Mouse (Mus musculus) intestine, embryonic 14.5 days (tissue): ENCODE measurements around the gene Mvp. TPM values are rescaled to one million over a fixed set of nuclear protein-coding genes. Genes with fewer than 3 reads are reported as not detected.

Source experiments
- ATAC-seq: fragments of 200-750 bp; cut with Nextera tagmentation; replicated peaks from 2 replicates; pipeline ENCODE4 v1.8.0; 2017; ENCODE audit warnings: low read depth, moderate number of reproducible peaks, moderate TSS enrichment, moderate library complexity; ENCODE audit not compliant: low FRiP score, low TSS enrichment
- DNase-seq: peaks from one replicate; pipeline ENCODE4 v3.0.0-alpha.2; 2018; ENCODE audit warnings: low spot score
- H3K27ac ChIP-seq: fragments of 300-500 bp; sonication (generic); 2 replicates; pipeline ENCODE4 v1.5.1; 2014; ENCODE audit warnings: low read depth, mild to moderate bottlenecking, control low read depth
- H3K27me3 ChIP-seq: fragments of 300-500 bp; sonication (generic); replicated peaks from 2 replicates; pipeline ENCODE4 v1.6.1; 2014; ENCODE audit warnings: low read length, control low read depth; ENCODE audit not compliant: control insufficient read depth, insufficient read depth
- H3K36me3 ChIP-seq: fragments of 300-500 bp; sonication (generic); 2 replicates; pipeline ENCODE4 v1.6.1; 2014; ENCODE audit warnings: low read length, control low read depth; ENCODE audit not compliant: control insufficient read depth, insufficient read depth
- H3K4me1 ChIP-seq: fragments of 300-500 bp; sonication (generic); replicated peaks from 2 replicates; pipeline ENCODE4 v1.6.1; 2014; ENCODE audit warnings: low read length, control low read depth, mixed read lengths; ENCODE audit not compliant: control insufficient read depth, insufficient read depth
- H3K4me2 ChIP-seq: fragments of 300-500 bp; sonication (generic); 2 replicates; pipeline ENCODE4 v1.6.1; 2014; ENCODE audit warnings: low read length
- H3K4me3 ChIP-seq: fragments of 300-500 bp; sonication (generic); 2 replicates; pipeline ENCODE4 v1.5.1; 2014; ENCODE audit warnings: low read depth, low read length, control low read depth, mixed read lengths
- H3K9ac ChIP-seq: fragments of 300-500 bp; sonication (generic); 2 replicates; pipeline ENCODE4 v1.6.1; 2014; ENCODE audit warnings: mild to moderate bottlenecking, low read length
- H3K9me3 ChIP-seq: fragments of 300-500 bp; sonication (generic); 2 replicates; pipeline ENCODE4 v1.6.1; 2016; ENCODE audit warnings: low read length, control low read depth; ENCODE audit not compliant: control insufficient read depth
- WGBS: fragments of 180-500 bp; shearing (Covaris S2); extraction: QIAGEN DNeasy Blood & Tissue Kit; methylation state at CpG from one replicate; pipeline ENCODE4 v1.1.7; 2014; 5-methylcytosine and 5-hydroxymethylcytosine counted together
- polyA plus RNA-seq: library from polyadenylated mRNA; unstranded; fragments of >200 nt; fragmentation: Nextera tagmentation; extraction: Ambion mirVana; gene quantifications from 2 replicates; pipeline ENCODE4 v1.2.1, GENCODE M21; 2014

Mvp gene
- polyA plus RNA-seq, 1 experiment from 2014 or later, result 29.6 TPM

DNA sequence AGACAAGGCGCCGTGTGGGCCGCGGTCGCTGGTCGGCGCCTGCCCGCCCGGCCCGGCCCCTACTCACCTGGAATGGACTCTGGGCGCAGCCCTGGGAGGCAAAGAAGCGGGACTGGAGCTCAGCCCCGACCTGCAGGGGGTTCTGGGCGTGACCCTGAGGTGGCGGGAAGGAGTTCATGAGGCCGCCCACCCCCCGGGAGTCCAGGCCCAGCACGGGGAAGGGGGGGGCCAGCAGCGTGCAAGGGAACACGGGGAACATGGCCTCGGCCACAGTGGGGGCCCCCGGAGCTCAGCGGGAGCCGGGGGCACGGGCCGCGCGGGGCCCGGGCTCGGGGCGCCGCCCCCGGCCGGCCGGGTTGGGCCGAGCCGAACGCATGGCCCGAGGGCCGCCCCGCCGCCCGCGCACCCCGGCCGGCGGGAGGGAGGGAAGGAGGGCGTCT, 11.8 kb upstream of the Mvp start:
- under 1% methylated on average over 24 of the region's 48 CpGs for WGBS
- peaks cover 60% of the 10 kb centered on the region for H3K36me3 ChIP-seq
- H3K4me1 ChIP-seq, result peaks cover 37% of the 10 kb centered on the region

GRCm38 (mm10) chr7:127025556-127026160, 11.2 kb upstream of the Mvp start:
- peaks cover 37% of the 10 kb centered on the region for H3K4me1 ChIP-seq
- no peaks in the 10 kb centered on the region for H3K9me3 ChIP-seq
- peaks cover 54% of the 10 kb centered on the region for H3K36me3 ChIP-seq
- DNase-seq (peak; percentile 78), ATAC-seq (no peak)
- peak overlapping the region; percentile 98 for H3K27ac ChIP-seq
- no peaks in the 10 kb centered on the region for H3K27me3 ChIP-seq
- WGBS, result under 1% methylated on average over 62 of the region's 65 CpGs
- peak overlapping the region; percentile 91 for H3K4me3 ChIP-seq
- peak overlapping the region; percentile 99 for H3K4me2 ChIP-seq
- peak overlapping the region; percentile 98 for H3K9ac ChIP-seq

More for the DNA sequence above, 11.8 kb upstream of the Mvp start:
- Histone ChIP-seq H3K4me3 (peak overlapping the region; percentile 91), H3K9me3 (no peaks in the 10 kb centered on the region), H3K27me3 (no peaks in the 10 kb centered on the region), H3K4me2 (peak overlapping the region; percentile 99), H3K9ac (peak overlapping the region; percentile 98), H3K27ac (peak overlapping the region; percentile 98)
- peak; percentile 88 for DNase-seq
- ATAC-seq, result peak; percentile 44

DNA sequence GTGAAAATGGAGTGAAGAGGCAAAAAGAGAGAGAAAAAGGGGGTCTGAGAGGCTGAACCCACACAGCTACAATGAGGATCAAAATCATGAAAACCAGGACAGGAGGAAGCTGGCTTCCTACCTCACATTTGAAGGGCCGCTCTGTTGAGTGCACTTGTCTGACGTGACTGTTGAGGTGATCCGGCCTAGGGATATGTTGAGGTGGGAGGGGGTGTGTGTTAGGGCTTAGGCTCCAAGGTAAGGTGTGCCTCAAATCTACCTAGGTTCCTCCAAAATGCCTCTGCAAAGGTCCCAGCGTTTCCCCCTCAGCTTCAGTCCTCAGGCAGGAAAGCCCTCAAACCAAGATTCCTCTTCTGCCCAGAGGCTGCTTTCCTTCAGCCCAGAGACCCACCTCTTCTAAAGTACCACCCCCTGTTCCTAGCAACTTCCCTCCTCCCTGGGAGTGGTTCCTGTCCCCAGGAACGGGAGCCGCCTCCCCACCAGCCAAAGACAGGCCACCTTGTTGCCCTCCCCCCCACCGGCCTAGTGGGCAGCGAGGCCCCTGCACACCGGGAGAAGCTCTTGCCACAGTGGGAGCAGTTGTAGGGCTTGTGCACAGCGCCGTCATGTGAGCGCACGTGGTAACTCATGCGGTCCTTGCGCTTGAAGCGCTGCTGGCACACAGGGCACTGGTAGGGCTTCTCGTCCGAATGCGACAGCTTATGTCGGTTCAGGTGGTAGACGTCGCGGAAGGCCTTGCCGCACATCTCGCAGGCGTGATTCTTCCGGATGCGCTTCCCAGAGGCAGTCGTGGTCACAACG, 10.5 kb upstream of the Mvp start:
- Histone ChIP-seq H3K4me3 (peak overlapping the region; percentile 91), H3K36me3 (peaks cover 47% of the 10 kb centered on the region), H3K27ac (peak overlapping the region; percentile 98), H3K9ac (peak overlapping the region; percentile 98), H3K4me2 (peak overlapping the region; percentile 99), H3K4me1 (peaks cover 41% of the 10 kb centered on the region), H3K27me3 (no peaks in the 10 kb centered on the region), H3K9me3 (no peaks in the 10 kb centered on the region)
- DNase-seq, result peak; percentile 86
- 1% methylated on average over 30 of the region's 30 CpGs for WGBS
- peak; percentile 7; the same call in 1 of the 2 replicates for ATAC-seq

- H3K27me3 ChIP-seq, result no peaks in the 10 kb centered on the region
- H3K4me3 ChIP-seq, result peak overlapping the region; percentile 91
- H3K9me3 ChIP-seq, result no peaks in the 10 kb centered on the region
- H3K36me3 ChIP-seq, result peaks cover 39% of the 10 kb centered on the region
- peaks cover 46% of the 10 kb centered on the region for H3K4me1 ChIP-seq
- H3K4me2 ChIP-seq, result peak overlapping the region; percentile 99
- ATAC-seq (no peak), DNase-seq (peak; percentile 53)
- peak overlapping the region; percentile 98 for H3K27ac ChIP-seq
- 22% methylated on average over 19 of the region's 19 CpGs for WGBS
- H3K9ac ChIP-seq, result peak overlapping the region; percentile 98
Observed at GRCm38 (mm10) chr7:127023896-127024690, 9.7 kb upstream of the Mvp start.

- peak overlapping the region; percentile 91 for H3K4me3 ChIP-seq
- peaks cover 51% of the 10 kb centered on the region for H3K4me1 ChIP-seq
- H3K27ac ChIP-seq, result no peak overlapping the region
- H3K4me2 ChIP-seq, result peak overlapping the region; percentile 99
- no peaks in the 10 kb centered on the region for H3K9me3 ChIP-seq
- 71% methylated on average over 13 of the region's 13 CpGs for WGBS
- H3K36me3 ChIP-seq, result peaks cover 31% of the 10 kb centered on the region
- H3K27me3 ChIP-seq, result no peaks in the 10 kb centered on the region
- H3K9ac ChIP-seq, result 0 out of 2 replicates have a peak overlapping the region, but pooled peaks have one; percentile 13
- no peak for ATAC-seq
- no peak for DNase-seq
Observed at GRCm38 (mm10) chr7:127023272-127023691, 8.9 kb upstream of the Mvp start.

- peaks cover 51% of the 10 kb centered on the region for H3K4me1 ChIP-seq
- H3K4me2 ChIP-seq, result peak overlapping the region; percentile 99; the same call in 1 of the 2 replicates
- H3K9ac ChIP-seq, result 0 out of 2 replicates have a peak overlapping the region, but pooled peaks have one; percentile 13
- WGBS, result 70% methylated on average over 7 of the region's 7 CpGs
- no peak overlapping the region for H3K27ac ChIP-seq
- DNase-seq (peak; percentile 50), ATAC-seq (no peak)
- peaks cover 27% of the 10 kb centered on the region for H3K36me3 ChIP-seq
- H3K9me3 ChIP-seq, result no peaks in the 10 kb centered on the region
- H3K27me3 ChIP-seq, result no peaks in the 10 kb centered on the region
- H3K4me3 ChIP-seq, result peak overlapping the region; percentile 91
Observed at GRCm38 (mm10) chr7:127022528-127023271, 8.3 kb upstream of the Mvp start.

DNA sequence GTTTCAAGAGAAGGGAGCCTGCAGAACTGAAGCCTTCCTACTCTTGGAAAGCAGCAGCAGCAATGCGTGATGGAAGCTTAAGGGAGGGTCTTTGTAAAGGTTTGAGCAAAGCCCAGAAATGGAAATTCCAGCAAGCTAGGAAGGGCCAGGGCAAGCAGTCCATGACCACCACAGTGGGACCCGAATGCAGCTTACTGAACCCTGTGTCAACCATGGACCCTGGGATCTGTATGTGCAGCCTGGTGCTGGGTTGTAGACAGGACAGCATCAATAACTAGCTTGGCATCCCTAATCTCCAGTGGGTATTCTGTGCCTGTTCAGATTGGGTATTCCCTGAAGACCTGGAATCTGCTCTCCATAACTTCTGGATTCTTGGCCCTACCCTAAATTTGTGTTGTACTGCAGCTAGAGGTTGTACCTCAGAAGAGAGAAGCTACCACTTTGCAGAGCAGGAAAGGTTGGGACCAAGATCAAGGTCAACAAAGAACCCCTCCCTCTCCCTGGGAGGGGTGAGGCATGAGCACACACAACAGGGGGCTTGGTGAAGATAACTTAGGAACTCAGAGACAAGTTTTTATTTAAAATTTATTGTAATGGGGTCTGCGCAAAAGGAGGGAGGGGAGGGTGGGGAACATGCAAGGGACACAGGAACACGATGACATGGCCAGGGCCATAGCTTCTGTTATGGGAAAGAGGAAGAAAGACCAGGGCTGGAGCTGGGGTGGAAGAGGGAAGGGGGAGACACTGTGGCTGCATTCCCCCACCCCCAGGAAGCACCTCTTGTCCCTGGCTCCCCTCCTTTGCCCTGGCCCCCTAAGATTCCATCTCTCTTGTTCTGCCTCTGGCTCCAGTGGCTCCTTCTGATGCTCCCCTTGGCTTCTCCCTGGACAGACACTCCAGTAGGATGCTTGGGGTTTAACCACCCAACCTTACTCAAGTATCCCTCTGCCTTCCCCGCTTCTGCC, 7.4 kb upstream of the Mvp start:
- DNase-seq, result peak; percentile 51
- H3K9me3 ChIP-seq, result no peaks in the 10 kb centered on the region
- no peak for ATAC-seq
- 36% methylated on average over 5 of the region's 5 CpGs for WGBS
- peaks cover 27% of the 10 kb centered on the region for H3K36me3 ChIP-seq
- peak overlapping the region; percentile 52 for H3K4me3 ChIP-seq
- peaks cover 52% of the 10 kb centered on the region for H3K4me1 ChIP-seq
- H3K4me2 ChIP-seq, result peak overlapping the region; percentile 82
- H3K27ac ChIP-seq, result peak overlapping the region; percentile 76
- H3K9ac ChIP-seq, result peak overlapping the region; percentile 59; the same call in 1 of the 2 replicates
- H3K27me3 ChIP-seq, result no peaks in the 10 kb centered on the region
